Mouse (Mus musculus): ENCODE data around the gene Osgin1. TPM values are rescaled to one million over a fixed set of nuclear protein-coding genes. Genes with fewer than 3 reads are reported as not detected.

Osgin1 gene
- polyA plus RNA-seq (2014; fragmentation: Nextera tagmentation; extraction: Ambion mirVana), result 0.31 and 0.35 TPM in 2 replicates

DNA sequence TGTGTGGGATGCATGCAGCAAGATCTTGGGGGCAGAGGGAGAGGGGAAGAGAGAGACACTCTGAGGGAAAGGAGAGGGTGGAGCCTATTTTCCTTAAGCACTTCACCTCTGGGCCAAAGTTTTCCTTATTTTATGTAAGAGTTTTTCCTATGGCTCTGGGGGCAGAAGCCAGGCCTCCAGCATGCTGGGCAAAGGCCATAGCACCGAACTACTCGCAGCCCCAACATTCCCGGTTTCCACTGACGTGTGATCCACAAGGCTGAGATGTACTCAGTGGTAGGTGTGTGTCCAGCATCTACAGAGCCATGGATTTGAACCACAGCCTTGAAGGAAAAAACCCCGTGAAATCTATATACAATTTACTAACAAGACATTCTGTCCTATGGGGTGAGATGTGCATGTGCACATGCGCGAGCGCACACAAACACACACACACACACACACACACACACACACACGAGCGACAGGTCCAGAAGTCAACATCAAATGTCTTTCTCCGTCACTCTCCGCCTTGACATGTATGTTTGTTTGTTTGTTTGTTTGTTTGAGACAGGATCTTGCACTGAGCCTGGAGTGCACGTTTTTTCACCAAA lies at the start of gene Osgin1:
Osgin1 (plus strand) TSS at position 543 of the 593 bp plus-strand sequence.
- H3K9ac ChIP-seq (replicated peaks; ENCODE audit: low read depth, low read length), result no peak within 1 kb of the TSS
- no peak within 1 kb of the TSS for H3K27ac ChIP-seq (ENCODE audit: low read depth, low read length)
- 92% methylated on average over 13 of the region's 13 CpGs for WGBS
- H3K27me3 ChIP-seq (ENCODE audit: control insufficient read depth, insufficient read depth, low read length), result no peaks in the 10 kb centered on the region
- no peak within 1 kb of the TSS for H3K4me2 ChIP-seq (ENCODE audit: low read depth, low read length)
- H3K36me3 ChIP-seq (ENCODE audit: control insufficient read depth, insufficient read depth, low read length), result no peaks in the 10 kb centered on the region
- no peak for ATAC-seq (ENCODE audit: low read depth)
- H3K9me3 ChIP-seq (ENCODE audit: control insufficient read depth, low read length), result no peaks in the 10 kb centered on the region
- H3K4me3 ChIP-seq (ENCODE audit: low read depth, low read length), result no peak within 1 kb of the TSS
- H3K4me1 ChIP-seq (ENCODE audit: control insufficient read depth, insufficient read depth, low read length), result no peaks in the 10 kb centered on the region

DNA sequence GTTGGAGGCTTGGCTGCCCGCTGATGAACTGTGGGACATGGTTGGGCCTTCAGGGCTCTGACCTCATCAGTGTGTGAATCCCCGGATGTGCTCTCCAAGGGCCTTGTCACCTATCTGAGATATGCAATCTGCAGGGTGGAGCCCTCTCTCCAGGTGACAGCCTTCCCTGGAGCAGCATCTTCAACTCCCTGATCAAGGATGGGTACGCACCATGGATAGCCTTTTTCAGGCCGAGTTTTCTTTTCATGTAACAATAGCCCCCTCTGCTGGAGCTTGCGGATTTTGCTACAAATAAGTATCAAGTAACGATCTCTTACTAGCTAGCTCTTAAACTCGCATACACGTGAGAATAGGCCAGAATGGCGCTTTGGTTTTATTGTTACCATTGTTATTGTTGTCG lies 49.4 kb upstream of the Osgin1 start:
- Histone ChIP-seq H3K4me1 (ENCODE audit: control insufficient read depth, insufficient read depth, low read length) (no peaks in the 10 kb centered on the region), H3K4me3 (ENCODE audit: low read depth, low read length) (no peak overlapping the region), H3K9me3 (ENCODE audit: control insufficient read depth, low read length) (no peaks in the 10 kb centered on the region), H3K36me3 (ENCODE audit: control insufficient read depth, insufficient read depth, low read length) (no peaks in the 10 kb centered on the region), H3K27me3 (ENCODE audit: control insufficient read depth, insufficient read depth, low read length) (no peaks in the 10 kb centered on the region), H3K4me2 (ENCODE audit: low read depth, low read length) (no peak overlapping the region), H3K27ac (ENCODE audit: low read depth, low read length) (no peak overlapping the region), H3K9ac (replicated peaks; ENCODE audit: low read depth, low read length) (no peak overlapping the region)
- ATAC-seq (ENCODE audit: low read depth), result no peak
- 24% methylated on average over 10 of the region's 10 CpGs for WGBS

DNA sequence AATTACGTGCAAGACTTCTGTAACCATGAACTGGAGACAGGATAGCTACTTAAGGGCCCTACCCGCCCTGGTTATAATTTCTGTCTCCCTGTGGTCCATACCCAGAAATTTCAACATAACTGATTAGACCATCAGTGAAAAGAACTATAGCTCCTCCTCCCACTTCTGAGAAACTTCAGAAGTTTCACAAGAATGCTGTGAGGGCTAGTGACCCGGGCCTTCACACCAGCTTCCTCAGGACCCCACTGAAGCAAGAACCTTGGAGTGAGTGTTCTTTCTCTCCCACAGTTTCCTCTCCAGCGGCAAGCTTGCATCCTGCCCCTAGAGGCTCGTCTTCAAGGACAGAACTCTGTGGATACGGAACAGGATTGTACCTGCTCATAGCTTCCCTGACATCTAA lies 48.1 kb upstream of the Osgin1 start:
- H3K27ac ChIP-seq (ENCODE audit: low read depth, low read length), result no peak overlapping the region
- no peak overlapping the region for H3K4me3 ChIP-seq (ENCODE audit: low read depth, low read length)
- H3K36me3 ChIP-seq (ENCODE audit: control insufficient read depth, insufficient read depth, low read length), result no peaks in the 10 kb centered on the region
- H3K9ac ChIP-seq (replicated peaks; ENCODE audit: low read depth, low read length), result no peak overlapping the region
- H3K9me3 ChIP-seq (ENCODE audit: control insufficient read depth, low read length), result no peaks in the 10 kb centered on the region
- WGBS, result 76% methylated on average over 6 of the region's 6 CpGs
- no peaks in the 10 kb centered on the region for H3K27me3 ChIP-seq (ENCODE audit: control insufficient read depth, insufficient read depth, low read length)
- H3K4me1 ChIP-seq (ENCODE audit: control insufficient read depth, insufficient read depth, low read length), result no peaks in the 10 kb centered on the region
- H3K4me2 ChIP-seq (ENCODE audit: low read depth, low read length), result no peak overlapping the region
- ATAC-seq (ENCODE audit: low read depth), result no peak

DNA sequence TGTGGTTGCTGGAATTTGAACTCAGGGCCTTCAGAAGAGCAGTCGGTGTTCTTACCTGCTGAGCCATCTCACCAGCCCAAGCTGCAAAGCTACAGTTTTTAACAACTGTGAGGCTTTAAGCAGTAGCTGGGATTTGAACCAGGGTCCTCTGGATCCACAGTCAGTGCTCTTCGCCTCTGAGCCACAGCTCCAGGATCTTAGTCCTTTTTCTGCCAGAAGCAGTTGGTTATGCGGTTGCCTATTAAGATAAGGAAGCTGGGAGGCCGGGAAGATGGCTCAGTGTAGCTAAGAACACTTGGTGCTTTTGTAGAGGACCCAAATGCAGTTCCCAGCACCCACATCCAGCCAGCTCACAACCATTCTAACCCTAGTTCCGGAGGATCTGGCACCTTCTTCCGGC lies 46.9 kb upstream of the Osgin1 start:
- no peak overlapping the region for H3K4me3 ChIP-seq (ENCODE audit: low read depth, low read length)
- ATAC-seq (ENCODE audit: low read depth), result no peak
- no peak overlapping the region for H3K9ac ChIP-seq (replicated peaks; ENCODE audit: low read depth, low read length)
- no peaks in the 10 kb centered on the region for H3K27me3 ChIP-seq (ENCODE audit: control insufficient read depth, insufficient read depth, low read length)
- no peak overlapping the region for H3K4me2 ChIP-seq (ENCODE audit: low read depth, low read length)
- no peaks in the 10 kb centered on the region for H3K36me3 ChIP-seq (ENCODE audit: control insufficient read depth, insufficient read depth, low read length)
- WGBS, result 84% methylated on average over 6 of the region's 6 CpGs
- H3K9me3 ChIP-seq (ENCODE audit: control insufficient read depth, low read length), result no peaks in the 10 kb centered on the region
- no peaks in the 10 kb centered on the region for H3K4me1 ChIP-seq (ENCODE audit: control insufficient read depth, insufficient read depth, low read length)
- no peak overlapping the region for H3K27ac ChIP-seq (ENCODE audit: low read depth, low read length)

DNA sequence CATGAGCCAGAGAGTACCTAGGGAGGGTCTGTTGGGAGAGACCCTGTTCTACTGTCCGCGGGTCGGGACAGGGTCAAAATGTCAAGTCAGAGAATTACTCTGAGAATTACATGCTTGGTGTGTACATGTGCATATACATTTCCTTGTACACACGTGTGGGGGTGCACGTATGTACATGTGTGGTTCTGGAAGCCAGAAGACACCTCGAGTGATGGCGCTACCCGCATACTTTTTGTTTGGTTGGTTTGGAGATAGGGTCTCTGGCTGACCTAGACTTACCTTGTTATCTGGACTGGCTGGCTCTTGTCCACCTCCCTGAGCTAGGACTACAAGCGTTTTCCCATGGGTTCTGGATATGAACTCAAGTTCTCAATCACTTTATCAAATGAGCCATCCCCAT lies 39.8 kb upstream of the Osgin1 start:
- peak overlapping the region; percentile 90 for H3K27ac ChIP-seq (ENCODE audit: low read depth, low read length)
- no peaks in the 10 kb centered on the region for H3K36me3 ChIP-seq (ENCODE audit: control insufficient read depth, insufficient read depth, low read length)
- no peak for ATAC-seq (ENCODE audit: low read depth)
- 81% methylated on average over 9 of the region's 9 CpGs for WGBS
- H3K9me3 ChIP-seq (ENCODE audit: control insufficient read depth, low read length), result no peaks in the 10 kb centered on the region
- peak overlapping the region; percentile 99 for H3K4me2 ChIP-seq (ENCODE audit: low read depth, low read length)
- peak overlapping the region; percentile 86 for H3K4me3 ChIP-seq (ENCODE audit: low read depth, low read length)
- H3K27me3 ChIP-seq (ENCODE audit: control insufficient read depth, insufficient read depth, low read length), result peaks cover 2% of the 10 kb centered on the region; the same call in 1 of the 2 replicates
- H3K4me1 ChIP-seq (ENCODE audit: control insufficient read depth, insufficient read depth, low read length), result peaks cover 10% of the 10 kb centered on the region; the same call in 1 of the 2 replicates
- peak overlapping the region; percentile 89 for H3K9ac ChIP-seq (replicated peaks; ENCODE audit: low read depth, low read length)

DNA sequence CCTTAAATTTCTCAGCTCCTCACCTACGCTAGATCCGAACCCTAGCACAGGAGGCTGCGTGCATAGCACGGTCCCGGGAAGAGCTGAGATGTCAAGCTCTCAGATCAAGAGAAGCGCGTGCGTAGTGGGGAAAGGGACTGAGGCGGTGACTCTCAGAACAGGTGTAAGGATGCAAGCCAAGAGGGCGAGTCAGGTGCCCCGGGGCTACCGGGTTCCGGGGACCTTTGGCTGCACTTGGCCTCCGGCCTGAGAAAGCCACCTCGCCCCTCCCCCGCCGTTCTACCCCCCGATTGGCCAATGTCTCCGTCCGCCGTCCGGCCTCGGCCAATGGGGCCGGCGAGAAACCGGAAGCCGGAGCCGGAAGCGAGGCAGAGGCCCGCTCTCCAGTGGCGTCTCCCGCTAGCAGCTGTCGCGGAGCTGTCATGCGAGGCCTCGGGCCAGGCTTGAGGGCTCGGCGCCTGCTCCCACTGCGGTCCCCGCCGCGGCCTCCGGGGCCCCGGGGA lies 39.3 kb upstream of the Osgin1 start, which contains the start of gene Mlycd:
Mlycd (plus strand) TSS at position 355 of the 503 bp plus-strand sequence.
- peaks cover 2% of the 10 kb centered on the region; the same call in 1 of the 2 replicates for H3K27me3 ChIP-seq (ENCODE audit: control insufficient read depth, insufficient read depth, low read length)
- no peaks in the 10 kb centered on the region for H3K36me3 ChIP-seq (ENCODE audit: control insufficient read depth, insufficient read depth, low read length)
- WGBS, result 2% methylated on average over 43 of the region's 44 CpGs
- H3K9ac ChIP-seq (replicated peaks; ENCODE audit: low read depth, low read length), result peak within 1 kb of the TSS; percentile 89
- H3K4me3 ChIP-seq (ENCODE audit: low read depth, low read length), result peak within 1 kb of the TSS; percentile 86
- H3K4me2 ChIP-seq (ENCODE audit: low read depth, low read length), result peak within 1 kb of the TSS; percentile 99
- peak within 1 kb of the TSS; percentile 90 for H3K27ac ChIP-seq (ENCODE audit: low read depth, low read length)
- peak; percentile 95 for ATAC-seq (ENCODE audit: low read depth)
- H3K9me3 ChIP-seq (ENCODE audit: control insufficient read depth, low read length), result no peaks in the 10 kb centered on the region
- peaks cover 10% of the 10 kb centered on the region; the same call in 1 of the 2 replicates for H3K4me1 ChIP-seq (ENCODE audit: control insufficient read depth, insufficient read depth, low read length)

DNA sequence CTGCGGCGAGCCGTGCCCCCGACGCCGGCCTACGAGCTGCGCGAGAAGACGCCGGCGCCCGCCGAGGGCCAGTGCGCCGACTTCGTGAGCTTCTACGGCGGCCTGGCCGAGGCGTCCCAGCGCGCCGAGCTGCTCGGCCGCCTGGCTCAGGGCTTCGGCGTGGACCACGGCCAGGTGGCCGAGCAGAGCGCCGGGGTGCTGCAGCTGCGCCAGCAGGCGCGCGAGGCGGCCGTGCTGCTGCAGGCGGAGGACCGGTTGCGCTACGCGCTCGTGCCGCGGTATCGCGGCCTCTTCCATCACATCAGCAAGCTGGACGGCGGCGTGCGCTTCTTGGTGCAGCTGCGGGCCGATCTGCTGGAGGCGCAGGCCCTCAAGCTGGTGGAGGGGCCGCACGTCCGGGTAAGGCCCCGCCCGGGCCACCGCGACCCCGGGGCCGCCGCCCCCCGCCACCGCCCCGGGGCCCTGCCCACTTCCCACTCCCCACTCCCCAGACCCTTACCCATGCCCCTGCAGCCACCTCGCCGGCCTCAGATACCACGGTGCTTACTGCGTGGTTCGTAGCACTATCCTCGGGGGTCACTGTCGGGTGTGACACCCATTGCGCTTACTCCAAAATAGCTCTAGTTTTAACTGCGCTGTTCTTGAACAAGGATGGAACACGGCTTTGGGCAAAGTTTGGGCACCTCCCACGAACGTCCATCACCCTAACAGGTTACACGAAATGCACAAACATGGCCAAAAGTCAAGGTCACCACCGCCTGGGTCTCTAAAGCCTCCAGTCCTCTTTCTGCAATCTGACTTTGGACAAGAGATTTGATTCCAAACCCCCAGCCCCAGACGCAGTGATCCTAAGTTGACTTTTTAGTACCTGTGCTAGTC lies 38.6 kb upstream of the Osgin1 start:
- peaks cover 2% of the 10 kb centered on the region; the same call in 1 of the 2 replicates for H3K27me3 ChIP-seq (ENCODE audit: control insufficient read depth, insufficient read depth, low read length)
- peak; percentile 61 for ATAC-seq (ENCODE audit: low read depth)

DNA sequence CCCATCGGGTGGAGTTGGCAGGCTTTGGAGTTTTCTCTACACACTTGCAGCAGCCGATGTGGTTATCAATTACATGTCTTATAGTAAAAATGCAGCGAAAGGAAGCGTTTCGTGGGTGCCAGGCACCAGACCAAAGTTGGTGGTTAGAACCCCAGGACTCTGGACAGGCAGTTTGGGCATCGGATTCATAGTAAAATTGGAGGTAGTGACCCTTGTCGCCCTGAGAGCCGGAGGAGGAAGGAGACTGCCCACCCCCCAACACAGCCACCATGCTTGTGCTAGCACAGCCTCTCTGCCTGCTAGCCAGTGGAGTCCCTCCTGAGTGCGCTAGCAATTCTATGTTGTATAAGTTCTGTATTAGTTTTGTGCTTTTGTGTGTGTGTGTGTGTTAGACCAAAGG lies 35.4 kb upstream of the Osgin1 start:
- ATAC-seq (ENCODE audit: low read depth), result no peak
- H3K9me3 ChIP-seq (ENCODE audit: control insufficient read depth, low read length), result no peaks in the 10 kb centered on the region
- H3K27me3 ChIP-seq (ENCODE audit: control insufficient read depth, insufficient read depth, low read length), result peaks cover 2% of the 10 kb centered on the region; the same call in 1 of the 2 replicates
- WGBS, result 87% methylated on average over 9 of the region's 9 CpGs
- no peak overlapping the region for H3K9ac ChIP-seq (replicated peaks; ENCODE audit: low read depth, low read length)
- H3K4me2 ChIP-seq (ENCODE audit: low read depth, low read length), result no peak overlapping the region
- H3K27ac ChIP-seq (ENCODE audit: low read depth, low read length), result no peak overlapping the region
- peaks cover 2% of the 10 kb centered on the region; the same call in 1 of the 2 replicates for H3K36me3 ChIP-seq (ENCODE audit: control insufficient read depth, insufficient read depth, low read length)
- peaks cover 10% of the 10 kb centered on the region; the same call in 1 of the 2 replicates for H3K4me1 ChIP-seq (ENCODE audit: control insufficient read depth, insufficient read depth, low read length)
- H3K4me3 ChIP-seq (ENCODE audit: low read depth, low read length), result no peak overlapping the region

More for the DNA sequence above, 38.6 kb upstream of the Osgin1 start:
- 6% methylated on average over 65 of the region's 83 CpGs for WGBS
- H3K4me1 ChIP-seq (ENCODE audit: control insufficient read depth, insufficient read depth, low read length), result peaks cover 10% of the 10 kb centered on the region; the same call in 1 of the 2 replicates
- H3K9ac ChIP-seq (replicated peaks; ENCODE audit: low read depth, low read length), result peak overlapping the region; percentile 89
- peak overlapping the region; percentile 90 for H3K27ac ChIP-seq (ENCODE audit: low read depth, low read length)
- H3K9me3 ChIP-seq (ENCODE audit: control insufficient read depth, low read length), result no peaks in the 10 kb centered on the region
- peak overlapping the region; percentile 86 for H3K4me3 ChIP-seq (ENCODE audit: low read depth, low read length)
- no peaks in the 10 kb centered on the region for H3K36me3 ChIP-seq (ENCODE audit: control insufficient read depth, insufficient read depth, low read length)
- H3K4me2 ChIP-seq (ENCODE audit: low read depth, low read length), result peak overlapping the region; percentile 99

All from neural tube, embryonic 14.5 days (tissue).